Mouse (Mus musculus): ENCODE measurements around the gene Cog3. TPM values are rescaled to one million over a fixed set of nuclear protein-coding genes. Genes with fewer than 3 reads are reported as not detected.

Gene Cog3
- polyA plus RNA-seq, 1 experiment from 2014 or later: 25.4 TPM

DNA sequence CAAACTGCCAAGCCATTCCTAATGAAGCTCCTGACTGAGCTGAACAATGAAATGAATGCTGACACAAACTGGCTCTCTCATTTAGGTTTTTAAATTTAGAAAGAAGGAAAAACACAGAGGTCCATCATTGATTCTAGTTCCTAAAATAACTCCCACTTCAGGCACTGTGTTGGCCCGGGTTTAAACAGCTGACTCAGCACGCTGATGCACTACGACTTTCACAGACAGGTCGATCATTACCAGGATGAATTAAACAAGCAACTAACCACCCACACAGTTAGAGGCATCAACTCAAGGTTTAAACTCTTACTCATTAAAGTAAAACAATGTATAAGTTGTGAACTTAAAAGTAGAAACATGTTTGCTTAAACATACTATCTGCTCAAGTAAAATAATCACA lies 47.7 kb downstream of the Cog3 start:
- no peaks in the 10 kb centered on the region for H3K27me3 ChIP-seq (ENCODE audit: control insufficient read depth, insufficient read depth, low read length)
- no peak for ATAC-seq (ENCODE audit: low FRiP score, low TSS enrichment)
- no peaks in the 10 kb centered on the region for H3K9me3 ChIP-seq (ENCODE audit: control insufficient read depth, low read length)
- H3K36me3 ChIP-seq (ENCODE audit: control insufficient read depth, insufficient read depth, low read length): peaks cover 63% of the 10 kb centered on the region
- H3K9ac ChIP-seq (replicated peaks; ENCODE audit: low read length): no peak overlapping the region
- H3K4me1 ChIP-seq (ENCODE audit: control insufficient read depth, insufficient read depth, low read length): no peaks in the 10 kb centered on the region
- no peak overlapping the region for H3K27ac ChIP-seq (replicated peaks; ENCODE audit: low read depth, low read length)
- WGBS: 95% methylated on average over 4 of the region's 4 CpGs
- no peak for DNase-seq
- H3K4me2 ChIP-seq (ENCODE audit: low read length): no peak overlapping the region
- no peak overlapping the region for H3K4me3 ChIP-seq (replicated peaks; ENCODE audit: low read depth, low read length)

GRCm38 (mm10) chr14:75697928-75698327 lies 56.4 kb downstream of the Cog3 start:
- Histone ChIP-seq H3K9me3 (ENCODE audit: control insufficient read depth, low read length) (no peaks in the 10 kb centered on the region), H3K36me3 (ENCODE audit: control insufficient read depth, insufficient read depth, low read length) (peaks cover 8% of the 10 kb centered on the region), H3K4me2 (ENCODE audit: low read length) (no peak overlapping the region), H3K9ac (replicated peaks; ENCODE audit: low read length) (no peak overlapping the region), H3K4me3 (replicated peaks; ENCODE audit: low read depth, low read length) (no peak overlapping the region), H3K27ac (replicated peaks; ENCODE audit: low read depth, low read length) (no peak overlapping the region), H3K4me1 (ENCODE audit: control insufficient read depth, insufficient read depth, low read length) (no peaks in the 10 kb centered on the region), H3K27me3 (ENCODE audit: control insufficient read depth, insufficient read depth, low read length) (no peaks in the 10 kb centered on the region)
- no peak for ATAC-seq (ENCODE audit: low FRiP score, low TSS enrichment)
- DNase-seq: no peak
- 93% methylated on average over 1 of the region's 1 CpGs for WGBS

GRCm38 (mm10) chr14:75696096-75696495 lies 58.2 kb downstream of the Cog3 start:
- H3K27me3 ChIP-seq (ENCODE audit: control insufficient read depth, insufficient read depth, low read length): no peaks in the 10 kb centered on the region
- WGBS: 84% methylated on average over 5 of the region's 5 CpGs
- DNase-seq: no peak
- ATAC-seq (ENCODE audit: low FRiP score, low TSS enrichment): no peak
- H3K4me3 ChIP-seq (replicated peaks; ENCODE audit: low read depth, low read length): no peak overlapping the region
- no peak overlapping the region for H3K4me2 ChIP-seq (ENCODE audit: low read length)
- H3K27ac ChIP-seq (replicated peaks; ENCODE audit: low read depth, low read length): no peak overlapping the region
- no peaks in the 10 kb centered on the region for H3K9me3 ChIP-seq (ENCODE audit: control insufficient read depth, low read length)
- peaks cover under 1% of the 10 kb centered on the region; the same call in 1 of the 2 replicates for H3K36me3 ChIP-seq (ENCODE audit: control insufficient read depth, insufficient read depth, low read length)
- no peak overlapping the region for H3K9ac ChIP-seq (replicated peaks; ENCODE audit: low read length)
- no peaks in the 10 kb centered on the region for H3K4me1 ChIP-seq (ENCODE audit: control insufficient read depth, insufficient read depth, low read length)

DNA sequence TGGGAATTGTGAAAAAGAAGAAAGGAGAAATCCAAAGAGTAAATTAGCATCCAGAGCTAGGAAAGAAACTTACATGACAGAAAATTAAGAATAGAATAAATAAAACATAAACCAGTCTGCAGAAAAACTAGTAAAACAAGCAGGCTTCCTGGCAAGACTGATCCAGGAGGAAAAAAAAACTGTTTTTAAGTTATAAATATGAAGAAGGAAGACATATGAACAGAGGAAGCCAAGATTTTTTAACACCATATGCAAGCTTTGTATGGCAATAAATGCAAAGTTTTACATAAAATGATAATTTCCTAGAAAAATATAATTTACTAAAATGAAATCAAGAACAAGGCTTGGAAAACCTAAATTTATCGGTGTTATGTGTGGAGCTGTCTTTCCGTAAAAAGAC lies 63.9 kb downstream of the Cog3 start:
- DNase-seq: no peak
- no peak for ATAC-seq (ENCODE audit: low FRiP score, low TSS enrichment)
- no peak overlapping the region for H3K4me3 ChIP-seq (replicated peaks; ENCODE audit: low read depth, low read length)
- H3K27me3 ChIP-seq (ENCODE audit: control insufficient read depth, insufficient read depth, low read length): no peaks in the 10 kb centered on the region
- H3K36me3 ChIP-seq (ENCODE audit: control insufficient read depth, insufficient read depth, low read length): no peaks in the 10 kb centered on the region
- no peaks in the 10 kb centered on the region for H3K9me3 ChIP-seq (ENCODE audit: control insufficient read depth, low read length)
- H3K9ac ChIP-seq (replicated peaks; ENCODE audit: low read length): no peak overlapping the region
- no peak overlapping the region for H3K27ac ChIP-seq (replicated peaks; ENCODE audit: low read depth, low read length)
- 77% methylated on average over 2 of the region's 2 CpGs for WGBS
- no peak overlapping the region for H3K4me2 ChIP-seq (ENCODE audit: low read length)
- H3K4me1 ChIP-seq (ENCODE audit: control insufficient read depth, insufficient read depth, low read length): no peaks in the 10 kb centered on the region

DNA sequence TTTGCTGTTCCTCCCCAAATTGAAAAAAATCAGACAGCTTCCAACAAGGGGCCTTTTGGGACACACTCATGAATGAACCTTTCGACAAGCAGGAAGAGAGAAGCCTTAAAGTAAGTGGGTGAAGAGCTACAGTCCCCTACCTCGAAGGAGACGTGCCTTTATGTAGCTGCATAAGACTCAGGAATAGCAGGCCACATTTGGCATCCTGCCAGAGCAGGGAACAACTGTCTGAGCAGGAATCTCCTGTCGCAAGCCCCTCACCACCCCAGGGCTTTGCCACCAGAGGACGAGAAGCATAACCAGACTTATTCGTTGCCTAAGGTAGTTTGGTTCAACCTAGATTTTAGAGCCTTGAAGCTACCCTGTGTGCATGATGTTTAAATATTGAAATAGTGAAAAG lies 78.0 kb downstream of the Cog3 start:
- Histone ChIP-seq H3K9ac (replicated peaks; ENCODE audit: low read length) (no peak overlapping the region), H3K27me3 (ENCODE audit: control insufficient read depth, insufficient read depth, low read length) (no peaks in the 10 kb centered on the region), H3K4me1 (ENCODE audit: control insufficient read depth, insufficient read depth, low read length) (no peaks in the 10 kb centered on the region), H3K27ac (replicated peaks; ENCODE audit: low read depth, low read length) (no peak overlapping the region), H3K4me2 (ENCODE audit: low read length) (no peak overlapping the region), H3K4me3 (replicated peaks; ENCODE audit: low read depth, low read length) (no peak overlapping the region), H3K9me3 (ENCODE audit: control insufficient read depth, low read length) (no peaks in the 10 kb centered on the region), H3K36me3 (ENCODE audit: control insufficient read depth, insufficient read depth, low read length) (no peaks in the 10 kb centered on the region)
- DNase-seq (peak; percentile 67), ATAC-seq (ENCODE audit: low FRiP score, low TSS enrichment) (no peak)
- 42% methylated on average over 6 of the region's 6 CpGs for WGBS

DNA sequence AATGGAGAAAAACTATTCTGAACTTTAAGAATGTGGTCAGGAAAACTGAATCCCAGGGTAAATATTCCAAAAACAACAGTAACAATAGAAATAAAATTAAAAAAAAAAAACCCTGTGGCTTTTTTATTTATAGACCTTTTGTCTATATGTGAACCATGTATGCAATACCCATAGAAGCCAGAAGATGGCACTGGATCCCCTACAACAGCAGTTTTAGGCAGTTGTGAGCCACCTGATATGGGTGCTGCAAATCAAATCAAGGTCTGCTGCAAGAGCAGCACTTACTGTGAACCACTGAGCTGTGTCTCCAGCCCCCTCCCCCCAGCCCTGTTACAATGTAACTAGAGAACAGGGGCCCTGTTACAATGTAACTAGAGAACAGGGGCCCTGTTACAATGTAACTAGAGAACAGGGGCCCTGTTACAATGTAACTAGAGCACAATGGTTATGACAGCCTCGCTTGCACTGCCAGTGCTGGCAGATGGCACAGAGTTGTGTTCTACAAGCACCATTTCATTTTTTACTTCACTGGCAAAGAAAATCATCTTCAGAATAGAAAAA lies 85.2 kb downstream of the Cog3 start:
- 90% methylated on average over 1 of the region's 1 CpGs for WGBS
- H3K4me1 ChIP-seq (ENCODE audit: control insufficient read depth, insufficient read depth, low read length): no peaks in the 10 kb centered on the region
- H3K4me2 ChIP-seq (ENCODE audit: low read length): no peak overlapping the region
- DNase-seq: no peak
- no peak overlapping the region for H3K9ac ChIP-seq (replicated peaks; ENCODE audit: low read length)
- no peaks in the 10 kb centered on the region for H3K27me3 ChIP-seq (ENCODE audit: control insufficient read depth, insufficient read depth, low read length)
- H3K9me3 ChIP-seq (ENCODE audit: control insufficient read depth, low read length): no peaks in the 10 kb centered on the region
- H3K27ac ChIP-seq (replicated peaks; ENCODE audit: low read depth, low read length): no peak overlapping the region
- no peak overlapping the region for H3K4me3 ChIP-seq (replicated peaks; ENCODE audit: low read depth, low read length)
- no peaks in the 10 kb centered on the region for H3K36me3 ChIP-seq (ENCODE audit: control insufficient read depth, insufficient read depth, low read length)
- ATAC-seq (ENCODE audit: low FRiP score, low TSS enrichment): no peak

DNA sequence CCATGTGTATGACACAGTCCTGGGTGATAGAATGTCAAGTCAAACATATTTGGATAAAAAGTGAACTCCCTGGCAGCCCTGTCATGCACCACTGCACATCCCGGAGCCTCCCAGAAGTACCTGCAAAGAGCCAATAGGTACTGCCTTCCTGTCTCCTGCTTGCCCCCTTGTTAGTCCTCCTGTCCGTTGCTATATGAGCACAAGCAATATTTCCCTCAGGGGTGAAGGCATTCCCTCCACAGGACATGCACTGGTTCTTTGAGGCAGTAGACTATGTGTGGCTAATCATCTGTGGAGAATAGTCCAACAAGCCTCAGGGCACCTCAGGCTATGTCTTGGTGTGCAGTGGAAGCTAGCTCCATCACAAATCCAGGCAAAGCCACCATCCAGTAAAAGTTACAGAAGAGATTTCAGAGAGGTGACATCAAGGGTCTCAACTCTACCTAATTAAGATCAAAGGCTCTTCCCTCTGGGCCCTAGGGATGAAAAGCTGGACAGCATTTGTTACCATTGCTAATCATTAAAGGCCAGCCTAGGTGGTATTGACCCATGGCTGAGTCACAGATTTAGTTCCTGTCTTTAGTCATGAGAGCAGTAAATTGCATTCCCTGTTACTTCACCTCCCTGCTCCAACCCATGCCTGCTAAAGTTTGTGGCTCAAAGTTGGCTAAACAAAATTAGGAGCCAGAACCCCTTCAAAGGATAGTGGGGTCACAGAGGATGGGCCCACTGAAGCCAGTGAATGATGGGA lies 88.7 kb downstream of the Cog3 start:
- H3K9me3 ChIP-seq (ENCODE audit: control insufficient read depth, low read length): no peaks in the 10 kb centered on the region
- H3K27ac ChIP-seq (replicated peaks; ENCODE audit: low read depth, low read length): no peak overlapping the region
- no peaks in the 10 kb centered on the region for H3K4me1 ChIP-seq (ENCODE audit: control insufficient read depth, insufficient read depth, low read length)
- H3K36me3 ChIP-seq (ENCODE audit: control insufficient read depth, insufficient read depth, low read length): no peaks in the 10 kb centered on the region
- H3K4me2 ChIP-seq (ENCODE audit: low read length): no peak overlapping the region
- H3K27me3 ChIP-seq (ENCODE audit: control insufficient read depth, insufficient read depth, low read length): no peaks in the 10 kb centered on the region
- DNase-seq (no peak), ATAC-seq (ENCODE audit: low FRiP score, low TSS enrichment) (no peak)
- H3K4me3 ChIP-seq (replicated peaks; ENCODE audit: low read depth, low read length): no peak overlapping the region
- WGBS: 75% methylated on average over 2 of the region's 2 CpGs
- H3K9ac ChIP-seq (replicated peaks; ENCODE audit: low read length): no peak overlapping the region

- 64% methylated on average over 8 of the region's 8 CpGs for WGBS
- no peak overlapping the region for H3K4me3 ChIP-seq (replicated peaks; ENCODE audit: low read depth, low read length)
- H3K4me1 ChIP-seq (ENCODE audit: control insufficient read depth, insufficient read depth, low read length): no peaks in the 10 kb centered on the region
- no peak overlapping the region for H3K9ac ChIP-seq (replicated peaks; ENCODE audit: low read length)
- ATAC-seq (ENCODE audit: low FRiP score, low TSS enrichment) (no peak), DNase-seq (peak; percentile 31)
- no peaks in the 10 kb centered on the region for H3K9me3 ChIP-seq (ENCODE audit: control insufficient read depth, low read length)
- no peak overlapping the region for H3K4me2 ChIP-seq (ENCODE audit: low read length)
- H3K27ac ChIP-seq (replicated peaks; ENCODE audit: low read depth, low read length): no peak overlapping the region
- H3K36me3 ChIP-seq (ENCODE audit: control insufficient read depth, insufficient read depth, low read length): no peaks in the 10 kb centered on the region
- no peaks in the 10 kb centered on the region for H3K27me3 ChIP-seq (ENCODE audit: control insufficient read depth, insufficient read depth, low read length)
Measured at GRCm38 (mm10) chr14:75661548-75661947, 92.8 kb downstream of the Cog3 start.

DNA sequence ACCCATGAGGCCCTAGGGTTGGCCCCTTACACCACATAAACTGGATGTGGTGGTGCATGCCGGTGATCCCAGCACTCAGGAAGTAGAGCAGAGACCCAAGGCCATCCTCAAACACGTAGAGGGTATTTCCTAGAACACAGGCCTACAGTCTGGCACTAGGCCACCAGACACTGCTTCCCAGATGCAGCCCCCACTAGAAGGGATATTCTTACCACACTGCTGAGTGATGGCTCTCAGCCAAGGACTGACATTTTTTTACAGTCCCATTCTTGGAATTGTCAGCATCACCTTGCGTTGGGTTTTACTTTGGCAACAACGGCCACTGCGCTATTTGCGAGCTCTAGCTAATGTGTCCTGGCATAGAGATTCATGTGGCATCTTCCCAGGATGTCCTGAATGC lies 93.4 kb downstream of the Cog3 start:
- H3K36me3 ChIP-seq (ENCODE audit: control insufficient read depth, insufficient read depth, low read length): no peaks in the 10 kb centered on the region
- no peak overlapping the region for H3K9ac ChIP-seq (replicated peaks; ENCODE audit: low read length)
- H3K27me3 ChIP-seq (ENCODE audit: control insufficient read depth, insufficient read depth, low read length): no peaks in the 10 kb centered on the region
- no peak overlapping the region for H3K4me3 ChIP-seq (replicated peaks; ENCODE audit: low read depth, low read length)
- H3K27ac ChIP-seq (replicated peaks; ENCODE audit: low read depth, low read length): no peak overlapping the region
- H3K9me3 ChIP-seq (ENCODE audit: control insufficient read depth, low read length): no peaks in the 10 kb centered on the region
- H3K4me1 ChIP-seq (ENCODE audit: control insufficient read depth, insufficient read depth, low read length): no peaks in the 10 kb centered on the region
- no peak for ATAC-seq (ENCODE audit: low FRiP score, low TSS enrichment)
- no peak overlapping the region for H3K4me2 ChIP-seq (ENCODE audit: low read length)
- DNase-seq: no peak
- WGBS: 89% methylated on average over 6 of the region's 6 CpGs

Data from midbrain, embryonic 14.5 days (tissue).